Mouse (Mus musculus) heart, adult 2 months (tissue): ENCODE results near the gene Endou. TPM values are rescaled to one million over a fixed set of nuclear protein-coding genes. Genes with fewer than 3 reads are reported as not detected.
A peak's percentile ranks its signal among the peaks of the same experiment; 100 is the strongest.

ENCODE experiments used
- DNase-seq, 2 experiments: peaks; one replicate each; pipeline ENCODE4 v3.0.0; 2021
- H3K27ac ChIP-seq: fragments of 200-600 bp; 2 replicates; pipeline ENCODE4 v1.8.1; 2022
- H3K27me3 ChIP-seq: fragments of 200-500 bp; 2 replicates; pipeline ENCODE4 v1.6.1; 2012; ENCODE audit warnings: mild to moderate bottlenecking, low read length, inconsistent platforms, mixed read lengths; ENCODE audit not compliant: control insufficient read depth, insufficient read depth
- H3K36me3 ChIP-seq: fragments of 200-500 bp; 2 replicates; pipeline ENCODE4 v1.6.1; 2012; ENCODE audit warnings: low read length, inconsistent platforms; ENCODE audit not compliant: control insufficient read depth, insufficient read depth
- H3K4me1 ChIP-seq: fragments of 200-500 bp; 2 replicates; pipeline ENCODE4 v1.6.1; 2011; ENCODE audit warnings: low read length; ENCODE audit not compliant: control insufficient read depth, insufficient read depth
- H3K4me3 ChIP-seq: fragments of 200-600 bp; 2 replicates; pipeline ENCODE4 v1.8.1; 2022
- H3K79me2 ChIP-seq: fragments of 200-500 bp; replicated peaks from 2 replicates; pipeline ENCODE4 v1.6.1; 2012; ENCODE audit warnings: mild to moderate bottlenecking, inconsistent platforms, low read length, moderate library complexity, mixed read lengths; ENCODE audit not compliant: control insufficient read depth, insufficient read depth
- H3K9ac ChIP-seq: fragments of 200-500 bp; 2 replicates; pipeline ENCODE4 v1.6.1; 2012; ENCODE audit warnings: low read depth, mild to moderate bottlenecking, control low read depth, inconsistent platforms, low read length, mixed read lengths
- CTCF ChIP-seq: fragments of 200-600 bp; IDR thresholded peaks from 2 replicates; pipeline ENCODE4 v1.8.1; 2022; ENCODE audit warnings: antibody characterized with exemption, mild to moderate bottlenecking, moderate library complexity
- EP300 ChIP-seq: fragments of 200-500 bp; IDR thresholded peaks from 2 replicates; pipeline ENCODE4 v1.6.1; 2011; ENCODE audit warnings: low read depth, low read length, control low read depth; ENCODE audit not compliant: insufficient read depth
- POLR2A ChIP-seq: fragments of 200-500 bp; IDR thresholded peaks from 2 replicates; pipeline ENCODE4 v1.6.1; 2011; ENCODE audit warnings: mild to moderate bottlenecking, low read depth, low read length, control low read depth; ENCODE audit not compliant: insufficient read depth
- WGBS: fragments of 180-500 bp; shearing (Covaris S2); methylation state at CpG from one replicate; pipeline ENCODE4 v1.1.7; 2018; 5-methylcytosine and 5-hydroxymethylcytosine counted together
- intact Hi-C: fragments of 180-260 bp; cut with DNase I; formaldehyde crosslinking; loops from one replicate; pipeline ENCODE4 v1.15.1; 2025
- polyA plus RNA-seq: library from polyadenylated mRNA; depleted of rRNA; stranded (reverse); fragments of >200 nt; gene quantifications from 2 replicates; pipeline ENCODE4 v1.2.3, GENCODE M21; 2012; rRNA removed
- total RNA-seq, 2 experiments: library from RNA; stranded (reverse); gene quantifications; 2 replicates each; pipeline ENCODE4 v1.2.3; 2021

Endou gene
- total and polyA plus RNA-seq, 3 experiments: 1.1 to 2.4 (median 1.2) TPM

GRCm38 (mm10) chr15:97667437-97667836 lies 63.7 kb downstream of the Endou start:
- peak; percentile 53 to 63 for DNase-seq
- TF ChIP-seq POLR2A: no peak
- peak; percentile 47; the same call in 1 of the 2 replicates for TF ChIP-seq EP300
- peak; percentile 89 for TF ChIP-seq CTCF
- 27% methylated on average over 7 of the region's 7 CpGs for WGBS
- H3K27ac ChIP-seq: no peak overlapping the region
- no peak overlapping the region for H3K4me3 ChIP-seq
- intact Hi-C loops: loop anchor here (5.0 kb wide), 2 partner anchors 115 to 430 kb away; no protein-coding TSS in a partner anchor
- H3K36me3 ChIP-seq: no peaks in the 10 kb centered on the region
- H3K4me1 ChIP-seq: peaks cover 4% of the 10 kb centered on the region; the same call in 1 of the 2 replicates
- H3K79me2 ChIP-seq: no peaks in the 10 kb centered on the region
- H3K27me3 ChIP-seq: no peaks in the 10 kb centered on the region
- H3K9ac ChIP-seq: no peak overlapping the region

GRCm38 (mm10) chr15:97666457-97666770 lies 64.7 kb downstream of the Endou start:
- Histone ChIP-seq H3K4me1 (peaks cover 4% of the 10 kb centered on the region; the same call in 1 of the 2 replicates), H3K9ac (no peak overlapping the region), H3K36me3 (no peaks in the 10 kb centered on the region), H3K27ac (no peak overlapping the region), H3K79me2 (no peaks in the 10 kb centered on the region), H3K4me3 (no peak overlapping the region), H3K27me3 (no peaks in the 10 kb centered on the region)
- intact Hi-C loops: loop anchor here (5.0 kb wide), 2 partner anchors 116 to 429 kb away; no protein-coding TSS in a partner anchor
- 89% methylated on average over 10 of the region's 10 CpGs for WGBS
- TF ChIP-seq CTCF (no peak), EP300 (no peak), POLR2A (no peak)
- no peak for DNase-seq

- Histone ChIP-seq H3K4me1 (peaks cover 3% of the 10 kb centered on the region; the same call in 1 of the 2 replicates), H3K79me2 (no peaks in the 10 kb centered on the region), H3K27me3 (no peaks in the 10 kb centered on the region), H3K27ac (no peak overlapping the region), H3K36me3 (no peaks in the 10 kb centered on the region), H3K9ac (no peak overlapping the region), H3K4me3 (no peak overlapping the region)
- TF ChIP-seq CTCF: no peak
- TF ChIP-seq POLR2A: no peak
- no peak for TF ChIP-seq EP300
- 65% methylated on average over 25 of the region's 25 CpGs for WGBS
- intact Hi-C loops: loop anchor here (2.0 to 5.0 kb wide), 3 partner anchors 85 to 429 kb away; no protein-coding TSS in a partner anchor
- DNase-seq: no peak
Observed at GRCm38 (mm10) chr15:97665770-97666456, 65.2 kb downstream of the Endou start.

DNA sequence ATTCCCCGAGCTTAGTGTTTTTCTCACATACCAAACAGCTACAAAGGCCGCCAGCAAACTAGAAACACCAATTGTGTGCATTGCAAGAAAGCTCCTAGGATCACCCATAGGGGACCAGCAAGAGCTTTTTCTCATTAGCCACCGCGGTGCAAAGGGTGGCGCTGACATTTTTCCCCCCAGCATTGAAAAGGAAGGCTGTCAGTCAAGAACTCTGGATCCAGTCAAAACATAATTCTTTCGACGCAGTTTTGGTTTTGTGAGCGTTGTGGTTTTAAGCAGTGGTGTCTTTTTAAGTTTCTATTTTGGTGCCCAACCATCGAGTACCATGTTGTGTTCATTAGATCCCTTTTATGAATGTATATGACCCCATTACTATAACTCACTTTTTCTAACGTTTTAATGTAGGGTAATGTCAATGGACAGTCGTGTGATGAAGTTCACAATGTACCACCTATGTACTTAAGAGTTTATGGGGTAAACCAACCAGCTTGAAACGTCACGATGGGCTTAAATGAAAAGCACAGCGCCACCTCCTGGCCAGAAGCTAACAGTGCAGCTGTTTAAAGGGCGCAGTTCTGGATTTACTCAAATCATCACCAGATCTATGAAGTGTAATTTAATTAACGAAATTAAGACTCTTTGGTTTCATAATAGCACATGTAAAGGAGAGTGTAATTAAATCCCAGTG lies 66.0 kb downstream of the Endou start:
- no peaks in the 10 kb centered on the region for H3K36me3 ChIP-seq

DNA sequence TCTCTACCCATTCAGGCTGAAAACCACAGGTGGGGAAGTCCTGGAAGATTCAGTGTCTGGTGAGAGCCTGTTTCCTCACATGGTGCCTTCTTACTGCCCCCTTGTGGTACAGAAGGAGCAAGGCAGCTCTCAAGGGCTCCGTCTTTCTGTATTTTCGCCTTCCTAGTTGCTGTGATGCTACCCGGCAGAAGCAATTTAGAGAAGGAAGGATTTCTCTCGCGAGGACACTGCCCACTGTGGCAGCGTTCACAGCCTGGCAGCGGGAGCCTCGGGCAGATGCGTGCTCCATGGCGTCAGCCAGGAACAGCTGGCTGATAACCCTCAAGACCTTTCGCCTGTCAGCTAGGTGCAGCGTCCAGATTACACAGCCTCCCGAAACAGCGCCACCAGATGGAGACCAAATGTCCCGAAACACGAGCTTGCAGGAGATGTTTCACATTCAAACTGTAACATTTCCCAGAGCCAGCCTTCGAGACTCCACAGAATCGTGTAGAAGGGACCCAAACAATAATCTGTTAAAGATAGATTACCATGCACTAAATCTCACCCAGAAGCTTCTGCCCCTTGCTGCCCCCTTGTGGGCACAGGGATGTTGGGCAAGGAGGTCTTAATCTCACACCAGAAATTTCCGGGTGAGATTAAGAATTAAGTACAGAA lies 67.3 kb downstream of the Endou start:
- peak; percentile 69 to 80 for DNase-seq
- no peaks in the 10 kb centered on the region for H3K27me3 ChIP-seq
- H3K9ac ChIP-seq: peak overlapping the region; percentile 80
- WGBS: 2% methylated on average over 19 of the region's 19 CpGs
- no peaks in the 10 kb centered on the region for H3K36me3 ChIP-seq
- no peaks in the 10 kb centered on the region for H3K79me2 ChIP-seq
- TF ChIP-seq POLR2A (no peak), CTCF (peak; percentile 67), EP300 (0 out of 2 replicates have a peak, but pooled peaks have one; percentile 25)
- no peak overlapping the region; the same call in 1 of the 2 replicates for H3K27ac ChIP-seq
- peak overlapping the region; percentile 42 for H3K4me3 ChIP-seq
- no peaks in the 10 kb centered on the region for H3K4me1 ChIP-seq
- intact Hi-C loops: loop anchor here (1.0 to 5.0 kb wide), 3 partner anchors 67 to 469 kb away; no protein-coding TSS in a partner anchor

More for the DNA sequence above, 66.0 kb downstream of the Endou start:
- Histone ChIP-seq H3K27me3 (no peaks in the 10 kb centered on the region), H3K4me1 (no peaks in the 10 kb centered on the region), H3K9ac (no peak overlapping the region), H3K4me3 (no peak overlapping the region), H3K27ac (no peak overlapping the region), H3K79me2 (no peaks in the 10 kb centered on the region)
- 61% methylated on average over 16 of the region's 16 CpGs for WGBS
- TF ChIP-seq POLR2A (no peak), CTCF (peak; percentile 81)
- intact Hi-C loops: loop anchor here (1.0 to 5.0 kb wide), 5 partner anchors 68 to 470 kb away; no protein-coding TSS in a partner anchor
- DNase-seq: no peak

Other genes with a start within 250 kb of the Endou start
- 10 to 100 TPM; 12.7 to 14.2 TPM for gene Rpap3, start 25.5 kb downstream of the Endou start, total RNA-seq
- gene Rpap3, start 25.5 kb downstream of the Endou start, polyA plus RNA-seq: 4.4 and 7.4 TPM in 2 replicates
- 10 to 100 TPM; 21.5 to 27.9 TPM for gene Rapgef3, start 36.6 kb upstream of the Endou start, total RNA-seq
- 44.4 and 57.0 TPM in 2 replicates for gene Rapgef3, start 36.6 kb upstream of the Endou start, polyA plus RNA-seq
- gene Slc48a1, start 47.2 kb upstream of the Endou start, total RNA-seq: 10 to 100 TPM; 72.7 to 73.0 TPM
- 82.8 and 85.3 TPM in 2 replicates for gene Slc48a1, start 47.2 kb upstream of the Endou start, polyA plus RNA-seq
- 10 to 100 TPM; 23.7 to 25.7 TPM for gene Hdac7, start 113.2 kb upstream of the Endou start, total RNA-seq
- 54.9 and 61.8 TPM in 2 replicates for gene Hdac7, start 113.2 kb upstream of the Endou start, polyA plus RNA-seq
- 1 to 10 TPM; 1.1 to 2.0 TPM for gene Vdr, start 179.3 kb upstream of the Endou start, total RNA-seq
- gene Vdr, start 179.3 kb upstream of the Endou start, polyA plus RNA-seq: 2.3 and 2.7 TPM in 2 replicates
- 10 to 100 TPM; 10.2 to 11.1 TPM for gene Tmem106c, start 232.9 kb upstream of the Endou start, total RNA-seq
- 21.9 and 37.0 TPM in 2 replicates for gene Tmem106c, start 232.9 kb upstream of the Endou start, polyA plus RNA-seq